ENCODE assay signal across 7 mouse cellular contexts in the genomic region with DNA sequence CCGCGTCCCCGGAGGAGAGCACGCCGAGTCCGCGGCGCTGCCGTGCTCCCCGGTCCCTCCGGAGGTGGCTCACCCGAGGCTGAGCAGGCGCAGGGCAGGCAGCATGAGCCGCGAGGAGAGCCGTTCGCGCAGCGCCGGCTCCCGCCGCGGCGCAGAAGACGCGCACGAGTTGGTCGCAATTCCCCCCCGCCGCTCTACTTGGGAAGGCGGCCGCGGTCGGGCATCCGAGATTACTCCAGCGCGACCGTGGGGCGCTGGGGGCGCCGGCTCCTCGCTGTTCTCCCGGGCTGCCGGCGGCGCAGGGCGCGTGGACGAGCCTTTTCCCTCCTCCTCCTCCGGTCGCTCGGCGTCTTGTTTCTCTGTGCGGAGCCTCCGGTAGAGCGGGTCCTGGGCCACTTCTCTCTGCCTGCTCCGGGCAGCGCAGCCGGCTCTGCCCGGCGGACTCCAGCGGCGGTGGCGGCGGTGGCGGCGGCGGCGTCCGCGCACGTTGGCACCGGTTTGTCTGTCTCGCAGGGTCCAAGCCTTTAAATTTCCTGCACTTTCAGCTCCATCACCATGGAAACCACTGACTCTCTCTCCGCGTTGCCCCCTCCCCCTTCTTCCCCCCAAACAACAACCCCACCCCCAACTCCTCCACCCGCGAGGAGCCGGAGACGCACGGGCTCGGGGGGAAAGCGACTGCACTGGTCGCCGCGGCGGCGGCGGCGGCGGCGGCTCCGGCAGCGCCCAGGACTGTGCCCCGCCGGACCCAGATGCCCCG. TPM values are rescaled to one million over a fixed set of nuclear protein-coding genes. Genes with fewer than 3 reads are reported as not detected.
DNase-seq lines count a peak whose midpoint lies in the region; ATAC-seq and TF ChIP-seq lines count a peak whose summit lies in the region.

A gene (minus strand): TSS at position 277 of the 760 bp plus-strand sequence.

- H3K36me3 ChIP-seq in ES-E14 (ENCODE audit: control insufficient read depth, insufficient read depth, low read length, poor library complexity, severe bottlenecking): no peaks in the 10 kb centered on the region
- H3K36me3 ChIP-seq in forebrain, postnatal 0 days (ENCODE audit: insufficient read depth): no peaks in the 10 kb centered on the region
- no peaks in the 10 kb centered on the region for H3K36me3 ChIP-seq in hindbrain, embryonic 16.5 days (ENCODE audit: control insufficient read depth, insufficient read depth, low read length)
- H3K36me3 ChIP-seq in midbrain, embryonic 11.5 days (ENCODE audit: control insufficient read depth, insufficient read depth, low read length): no peaks in the 10 kb centered on the region
- H3K36me3 ChIP-seq in stomach, embryonic 16.5 days (ENCODE audit: control insufficient read depth, insufficient read depth, low read length): no peaks in the 10 kb centered on the region

- ATAC-seq in forebrain, postnatal 0 days: peak; percentile 62
- ATAC-seq in hindbrain, embryonic 16.5 days: peak; percentile 77
- peak; percentile 41 for ATAC-seq in midbrain, embryonic 11.5 days (ENCODE audit: low FRiP score)
- ATAC-seq in stomach, embryonic 16.5 days (ENCODE audit: insufficient read depth, low FRiP score): peak; percentile 28

- TF ChIP-seq POLR2A in bone marrow macrophage, adult 2 months (IDR thresholded peaks at IDR 0.05; ENCODE audit: borderline replicate concordance, low read depth, low read length): no peak

- H3K9me3 ChIP-seq in ES-E14 (ENCODE audit: control insufficient read depth, insufficient read depth, low read depth, low read length): no peaks in the 10 kb centered on the region
- H3K9me3 ChIP-seq in forebrain, postnatal 0 days (ENCODE audit: low read length): no peaks in the 10 kb centered on the region
- H3K9me3 ChIP-seq in hindbrain, embryonic 16.5 days (ENCODE audit: control insufficient read depth, low read length): no peaks in the 10 kb centered on the region
- no peaks in the 10 kb centered on the region for H3K9me3 ChIP-seq in midbrain, embryonic 11.5 days (ENCODE audit: control insufficient read depth, low read length)
- peaks cover 7% of the 10 kb centered on the region for H3K9me3 ChIP-seq in stomach, embryonic 16.5 days (replicated peaks; ENCODE audit: control insufficient read depth, low read length)

- peaks cover 6% of the 10 kb centered on the region; the same call in 1 of the 2 replicates for H3K27me3 ChIP-seq in forebrain, postnatal 0 days (ENCODE audit: insufficient read depth, low read length)
- H3K27me3 ChIP-seq in hindbrain, embryonic 16.5 days (replicated peaks; ENCODE audit: control insufficient read depth, insufficient read depth, low read length): no peaks in the 10 kb centered on the region
- peaks cover 6% of the 10 kb centered on the region; the same call in 1 of the 2 replicates for H3K27me3 ChIP-seq in midbrain, embryonic 11.5 days (ENCODE audit: control insufficient read depth, insufficient read depth, low read length)
- H3K27me3 ChIP-seq in stomach, embryonic 16.5 days (ENCODE audit: control insufficient read depth, insufficient read depth, low read length): peaks cover 22% of the 10 kb centered on the region

- peak within 1 kb of the TSS; percentile 71 for H3K9ac ChIP-seq in ES-E14 (ENCODE audit: insufficient read depth, low read depth, low read length, poor library complexity, severe bottlenecking)
- H3K9ac ChIP-seq in forebrain, postnatal 0 days: peak within 1 kb of the TSS; percentile 61
- H3K9ac ChIP-seq in hindbrain, embryonic 16.5 days (ENCODE audit: low read depth, low read length): peak within 1 kb of the TSS; percentile 74
- peak within 1 kb of the TSS; percentile 78 for H3K9ac ChIP-seq in midbrain, embryonic 11.5 days (ENCODE audit: low read length)
- peak within 1 kb of the TSS; percentile 72 for H3K9ac ChIP-seq in stomach, embryonic 16.5 days (ENCODE audit: low read length)

- TF ChIP-seq CTCF in bone marrow macrophage, adult 2 months (IDR thresholded peaks at IDR 0.05; ENCODE audit: low read depth, low read length): no peak
- no peak for TF ChIP-seq CTCF in forebrain, postnatal 0 days (IDR thresholded peaks at IDR 0.05; ENCODE audit: low read depth)

- whole genome bisulfite sequencing in forebrain, postnatal 0 days: 2% methylated on average over 78 of the region's 97 CpGs
- WGBS in hindbrain, embryonic 16.5 days: under 1% methylated on average over 79 of the region's 97 CpGs
- WGBS in midbrain, embryonic 11.5 days: 0% methylated on average over 75 of the region's 97 CpGs
- under 1% methylated on average over 84 of the region's 97 CpGs for WGBS in stomach, embryonic 16.5 days

- H3K4me3 ChIP-seq in ES-E14 (ENCODE audit: insufficient read depth in 1 of 2, low read depth in 1 of 2, low read length in 2 of 2, poor library complexity in 1 of 2, severe bottlenecking in 1 of 2): peak within 1 kb of the TSS; percentile 82 to 85
- H3K4me3 ChIP-seq in bone marrow macrophage, adult 2 months (ENCODE audit: insufficient read depth, low read length): peak within 1 kb of the TSS; percentile 15
- peak within 1 kb of the TSS; percentile 66 for H3K4me3 ChIP-seq in forebrain, postnatal 0 days (ENCODE audit: low read depth, low read length)
- H3K4me3 ChIP-seq in hindbrain, embryonic 16.5 days (ENCODE audit: low read length): peak within 1 kb of the TSS; percentile 79
- H3K4me3 ChIP-seq in midbrain, embryonic 11.5 days (ENCODE audit: low read depth, low read length): peak within 1 kb of the TSS; percentile 71
- peak within 1 kb of the TSS; percentile 59 for H3K4me3 ChIP-seq in stomach, embryonic 16.5 days (replicated peaks; ENCODE audit: low read length)

- no peak within 1 kb of the TSS for H3K27ac ChIP-seq in ES-E14 (ENCODE audit: insufficient read depth, low read depth, low read length, poor library complexity, severe bottlenecking)
- no peak within 1 kb of the TSS for H3K27ac ChIP-seq in bone marrow macrophage, adult 2 months (ENCODE audit: insufficient read depth, low read depth, low read length)
- peak within 1 kb of the TSS; percentile 87 for H3K27ac ChIP-seq in forebrain, postnatal 0 days (ENCODE audit: low read depth, low read length)
- peak within 1 kb of the TSS; percentile 89 for H3K27ac ChIP-seq in hindbrain, embryonic 16.5 days (ENCODE audit: low read depth, low read length)
- H3K27ac ChIP-seq in midbrain, embryonic 11.5 days (ENCODE audit: low read depth, low read length): peak within 1 kb of the TSS; percentile 84
- H3K27ac ChIP-seq in stomach, embryonic 16.5 days (ENCODE audit: low read length): peak within 1 kb of the TSS; percentile 58

- H3K4me2 ChIP-seq in forebrain, postnatal 0 days (ENCODE audit: low read depth): peak within 1 kb of the TSS; percentile 90
- peak within 1 kb of the TSS; percentile 90 for H3K4me2 ChIP-seq in hindbrain, embryonic 16.5 days (ENCODE audit: low read length)
- H3K4me2 ChIP-seq in midbrain, embryonic 11.5 days: peak within 1 kb of the TSS; percentile 86
- peak within 1 kb of the TSS; percentile 87 for H3K4me2 ChIP-seq in stomach, embryonic 16.5 days (ENCODE audit: low read depth, low read length)

- in situ Hi-C loops in ES-E14 (cut with MboI; ENCODE audit: low sequenced_read_pairs in 2 of 2, unreplicated experiment in 2 of 2): loop anchor here (10.0 kb wide), 2 partner anchors 137 to 207 kb away; no protein-coding TSS in a partner anchor

- peaks cover 0 to 2% of the 10 kb centered on the region in 2 experiments; a peak in 1 of 4 replicates for H3K4me1 ChIP-seq in ES-E14 (ENCODE audit: control insufficient read depth in 2 of 2, insufficient read depth in 2 of 2, low read length in 2 of 2, poor library complexity in 1 of 2)
- H3K4me1 ChIP-seq in bone marrow macrophage, adult 2 months (ENCODE audit: control insufficient read depth, insufficient read depth, low read length): no peaks in the 10 kb centered on the region
- H3K4me1 ChIP-seq in forebrain, postnatal 0 days (ENCODE audit: insufficient read depth): 0 out of 2 replicates have a peak, but pooled peaks cover 10% of the 10 kb centered on the region
- peaks cover 23% of the 10 kb centered on the region for H3K4me1 ChIP-seq in hindbrain, embryonic 16.5 days (ENCODE audit: control insufficient read depth, insufficient read depth, low read depth, low read length)
- peaks cover 20% of the 10 kb centered on the region for H3K4me1 ChIP-seq in midbrain, embryonic 11.5 days (ENCODE audit: control insufficient read depth, insufficient read depth, low read length)
- peaks cover 13% of the 10 kb centered on the region for H3K4me1 ChIP-seq in stomach, embryonic 16.5 days (ENCODE audit: control insufficient read depth, insufficient read depth, low read length)

- DNase-seq in ES-E14 (ENCODE audit: low read depth, low spot score): no peak
- DNase-seq in forebrain, postnatal 0 days: peak; percentile 83
- peak; percentile 49 to 67 for DNase-seq in left cerebral cortex, adult 18-20 months (ENCODE audit: low spot score in 2 of 2)
- peak; percentile 97 for DNase-seq in midbrain, embryonic 11.5 days (ENCODE audit: low spot score, missing footprints)

TF ChIP-seq in ES-E14, 5 proteins besides CTCF, POLR2A, EP300 and RAD21:
- no peak for TF ChIP-seq CHD2 (IDR thresholded peaks at IDR 0.05; ENCODE audit: low read depth, low read length)
- no peak for TF ChIP-seq HCFC1 (IDR thresholded peaks at IDR 0.05; ENCODE audit: borderline replicate concordance, insufficient read depth, low read length)
- no peak for TF ChIP-seq ZNF384 (IDR thresholded peaks at IDR 0.05; ENCODE audit: low read depth, low read length)
- no peak for TF ChIP-seq MAFK (IDR thresholded peaks at IDR 0.05; ENCODE audit: insufficient read depth, low read depth, low read length)
- no peak for TF ChIP-seq ZC3H11A (IDR thresholded peaks at IDR 0.05; ENCODE audit: borderline replicate concordance, low read depth, low read length)

RNA-seq across cellular contexts. Expression of the gene that starts here (rescaled TPM):
- total RNA-seq in ES-E14 (2012; rRNA removed): 2.9 and 3.0 TPM in 2 replicates
- not detected in 2 replicates for polyA plus RNA-seq in bone marrow macrophage, adult 2 months (2012; ENCODE audit: insufficient read depth, insufficient read length, missing spikeins)
- total RNA-seq in forebrain, postnatal 0 days (2014; rRNA removed): 13.3 and 15.2 TPM in 2 replicates
- 5.2 TPM in 2 replicates for polyA plus RNA-seq in forebrain, postnatal 0 days (2015; fragmentation: Nextera tagmentation; extraction: Ambion mirVana)
- 2.8 and 3.6 TPM in 2 replicates for polyA plus RNA-seq in hindbrain, embryonic 16.5 days (2015; fragmentation: Nextera tagmentation; extraction: Ambion mirVana)
- total RNA-seq in left cerebral cortex, adult 18-20 months (2021): 10 to 100 TPM; 13.3 to 15.0 TPM
- 5.0 and 6.1 TPM in 2 replicates for polyA plus RNA-seq in midbrain, embryonic 11.5 days (2014; fragmentation: Nextera tagmentation; extraction: Ambion mirVana)
- polyA plus RNA-seq in stomach, embryonic 16.5 days (2015; fragmentation: Nextera tagmentation; extraction: Ambion mirVana): 0.52 and 1.1 TPM in 2 replicates

Comparison
In these comparisons a context has a peak if more than half of its experiments do, and no peak if none do; other contexts are left out.
1. H3K27ac ChIP-seq: peak in forebrain, postnatal 0 days (single experiment), hindbrain, embryonic 16.5 days (single experiment), midbrain, embryonic 11.5 days (single experiment) and stomach, embryonic 16.5 days (single experiment); none in ES-E14 (single experiment) and bone marrow macrophage, adult 2 months (single experiment).
2. H3K4me3 ChIP-seq: peak in every context shown above with its lines; median percentile 84 in ES-E14; 79 in hindbrain, embryonic 16.5 days; 71 in midbrain, embryonic 11.5 days; 66 in forebrain, postnatal 0 days; 59 in stomach, embryonic 16.5 days; 15 in bone marrow macrophage, adult 2 months.
3. Peak in every context shown above with its lines, with median percentiles within 50 percentile points of each other: H3K9ac ChIP-seq, ATAC-seq and H3K4me2 ChIP-seq.